Mouse (Mus musculus) urinary bladder, postnatal 14 days (tissue): ENCODE results near the gene Plxna4.

Experiments
- DNase-seq: peaks from one replicate; pipeline ENCODE4 v3.0.0; 2021; ENCODE audit warnings: low spot score

The Plxna4 gene

GRCm38 (mm10) chr6:32346015-32346414 lies 242.0 kb downstream of the Plxna4 start:
- no peak for DNase-seq

- DNase-seq = no peak
Measured at GRCm38 (mm10) chr6:32342727-32343126, 245.3 kb downstream of the Plxna4 start.

GRCm38 (mm10) chr6:32342272-32342671 lies 245.7 kb downstream of the Plxna4 start:
- no peak for DNase-seq

GRCm38 (mm10) chr6:32338416-32338943 lies 249.5 kb downstream of the Plxna4 start:
- no peak for DNase-seq

GRCm38 (mm10) chr6:32331281-32331680 lies 256.7 kb downstream of the Plxna4 start:
- DNase-seq = no peak

- no peak for DNase-seq
Measured at GRCm38 (mm10) chr6:32330034-32330795, 257.8 kb downstream of the Plxna4 start.

GRCm38 (mm10) chr6:32328028-32328427 lies 260.0 kb downstream of the Plxna4 start:
- DNase-seq = peak; percentile 59

GRCm38 (mm10) chr6:32327173-32327572 lies 260.8 kb downstream of the Plxna4 start:
- DNase-seq = no peak

- no peak for DNase-seq
Measured at GRCm38 (mm10) chr6:32326406-32326805, 261.6 kb downstream of the Plxna4 start.

- no peak for DNase-seq
Measured at GRCm38 (mm10) chr6:32325851-32326250, 262.1 kb downstream of the Plxna4 start.

- DNase-seq = no peak
Measured at GRCm38 (mm10) chr6:32321187-32321586, 266.8 kb downstream of the Plxna4 start.

GRCm38 (mm10) chr6:32320254-32320653 lies 267.7 kb downstream of the Plxna4 start:
- DNase-seq = peak; percentile 21

- DNase-seq = no peak
Measured at GRCm38 (mm10) chr6:32317470-32317869, 270.5 kb downstream of the Plxna4 start.

- DNase-seq = no peak
Measured at GRCm38 (mm10) chr6:32315011-32315450, 273.0 kb downstream of the Plxna4 start.

GRCm38 (mm10) chr6:32309147-32309546 lies 278.8 kb downstream of the Plxna4 start:
- DNase-seq = no peak

GRCm38 (mm10) chr6:32300611-32301010 lies 287.4 kb downstream of the Plxna4 start:
- DNase-seq = no peak

GRCm38 (mm10) chr6:32281457-32281856 lies 306.5 kb downstream of the Plxna4 start:
- DNase-seq = no peak

GRCm38 (mm10) chr6:32280728-32281127 lies 307.3 kb downstream of the Plxna4 start:
- no peak for DNase-seq

GRCm38 (mm10) chr6:32271463-32271862 lies 316.5 kb downstream of the Plxna4 start:
- DNase-seq = peak; percentile 10

GRCm38 (mm10) chr6:32266085-32266484 lies 321.9 kb downstream of the Plxna4 start:
- no peak for DNase-seq

- no peak for DNase-seq
Measured at GRCm38 (mm10) chr6:32261339-32261738, 326.7 kb downstream of the Plxna4 start.

GRCm38 (mm10) chr6:32260341-32260740 lies 327.7 kb downstream of the Plxna4 start:
- no peak for DNase-seq

GRCm38 (mm10) chr6:32255191-32255590 lies 332.8 kb downstream of the Plxna4 start:
- DNase-seq = no peak

GRCm38 (mm10) chr6:32252168-32252567 lies 335.8 kb downstream of the Plxna4 start:
- no peak for DNase-seq
